Mouse (Mus musculus): Measurements from ENCODE around the gene Csf3.

Csf3 gene

DNA sequence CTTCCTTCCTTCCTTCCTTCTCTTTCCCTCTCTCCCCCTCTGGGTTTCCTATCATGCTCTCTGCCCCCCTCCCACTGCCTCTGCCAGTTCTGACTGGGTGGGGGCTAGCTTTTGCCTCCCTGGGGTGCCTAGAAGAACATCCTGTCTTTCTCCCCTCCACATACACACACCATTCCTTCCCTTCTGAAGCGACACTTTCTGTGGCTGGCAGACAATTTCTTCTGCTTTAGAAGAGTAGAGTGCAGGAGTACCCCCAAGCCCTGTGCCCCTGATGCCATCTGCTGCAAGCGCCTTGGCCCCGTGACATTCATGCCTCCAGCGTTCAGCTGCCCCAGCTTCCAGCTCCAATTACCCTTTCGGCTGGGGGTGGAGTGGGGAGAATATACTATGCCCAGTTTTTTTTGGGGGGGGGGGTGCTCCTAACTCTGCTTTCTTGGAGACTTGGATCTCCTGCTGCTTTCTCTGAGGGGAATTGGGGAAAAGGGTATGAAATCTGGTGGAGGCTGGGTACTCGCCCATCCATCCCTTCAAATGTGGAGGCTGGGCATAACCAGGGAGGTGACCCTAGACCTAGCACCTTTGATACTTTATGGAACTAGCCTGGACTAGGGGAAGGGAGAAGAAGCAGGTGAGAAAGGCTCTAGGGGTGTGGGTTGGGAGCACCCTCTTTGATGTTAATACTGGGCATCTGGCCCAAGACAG is 46.9 kb downstream of the Csf3 start:
- DNase-seq (ENCODE audit: inconsistent age in 2 of 2, low spot score in 1 of 2): peak; percentile 39 to 68

DNA sequence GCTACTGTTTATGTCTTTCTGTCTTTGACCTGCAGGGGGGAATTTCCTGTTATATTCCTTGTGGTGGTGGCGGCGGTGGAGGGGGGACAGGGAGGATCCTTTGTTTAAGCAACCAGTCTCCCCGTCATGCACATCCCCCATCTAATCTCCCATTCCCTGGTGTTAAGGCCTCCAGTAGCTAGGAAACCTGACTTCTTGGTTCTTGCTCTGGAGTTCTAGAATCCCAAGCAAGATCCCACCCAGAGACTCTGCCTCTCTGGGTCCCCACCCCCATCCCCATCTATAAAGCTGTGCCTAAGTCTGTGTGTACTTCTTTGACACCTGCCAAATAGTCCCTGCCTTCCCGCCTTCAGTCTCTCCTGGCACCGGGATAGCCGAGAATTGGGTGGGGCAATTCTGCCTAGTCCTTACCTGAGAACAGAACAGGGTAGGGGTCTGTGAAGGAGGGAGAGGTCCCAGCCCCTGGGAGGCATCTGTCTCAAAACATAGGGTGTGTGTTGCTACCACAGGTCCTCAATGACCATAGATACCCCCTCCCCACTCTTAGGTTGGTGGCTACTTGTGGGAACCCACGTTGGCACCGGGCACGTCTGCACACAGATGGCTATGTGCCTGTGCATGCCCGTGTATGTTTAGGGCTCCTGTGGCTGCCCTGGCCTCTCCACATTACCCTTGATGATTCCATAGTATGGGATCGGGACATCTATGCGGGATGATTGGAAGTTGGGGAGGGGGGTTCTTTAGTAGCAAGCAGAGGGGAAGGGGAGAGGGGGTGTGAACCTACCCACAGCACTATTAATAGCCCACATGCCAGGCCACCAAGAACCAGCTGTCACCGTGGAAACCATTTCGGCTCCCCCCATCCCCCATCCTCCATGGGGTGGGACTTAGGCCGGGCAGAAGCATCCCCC is 47.7 kb downstream of the Csf3 start:
- peak in 1 of 2 experiments; percentile 68 for DNase-seq (ENCODE audit: inconsistent age in 2 of 2, low spot score in 1 of 2)

DNA sequence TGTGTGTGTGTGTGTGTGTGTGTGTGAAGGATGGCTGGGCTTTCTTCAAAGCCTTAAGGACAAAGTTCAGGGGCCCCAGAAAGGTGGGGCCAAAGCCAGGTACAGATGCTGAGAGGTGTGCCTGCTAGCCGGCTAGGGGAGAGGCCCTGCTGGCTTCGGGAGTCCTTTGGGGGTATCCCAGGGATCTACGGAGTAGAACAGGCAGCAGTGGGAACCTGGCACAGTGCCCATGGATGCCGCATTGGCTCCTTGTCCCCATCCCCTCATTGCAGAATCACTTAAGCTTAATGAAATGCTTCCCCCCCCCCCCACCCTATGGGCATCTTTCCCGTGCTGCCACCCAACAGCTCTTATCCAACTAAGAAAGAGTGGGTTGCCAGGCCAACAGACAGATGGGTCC is 48.7 kb downstream of the Csf3 start:
- DNase-seq (ENCODE audit: inconsistent age in 2 of 2, low spot score in 1 of 2): no peak

GRCm38 (mm10) chr11:98750351-98751201 is 49.5 kb downstream of the Csf3 start:
- DNase-seq (ENCODE audit: inconsistent age in 2 of 2, low spot score in 1 of 2): peak; percentile 71 to 91

GRCm38 (mm10) chr11:98751221-98751782 is 50.2 kb downstream of the Csf3 start:
- peak; percentile 40 to 87 for DNase-seq (ENCODE audit: inconsistent age in 2 of 2, low spot score in 1 of 2)

- DNase-seq (ENCODE audit: inconsistent age in 2 of 2, low spot score in 1 of 2): no peak
Measured at GRCm38 (mm10) chr11:98752562-98753140, 51.6 kb downstream of the Csf3 start.

All from adrenal gland, adult (tissue).